Mouse (Mus musculus) MN1 (cell line): ENCODE measurements around the gene Hnrnpl.

Experiments
- DNase-seq: peaks from one replicate; pipeline ENCODE4 v3.0.0-alpha.2; 2016; ENCODE audit warnings: low spot score

Hnrnpl gene

GRCm38 (mm10) chr7:28808221-28808941 is at the start of gene Hnrnpl:
Gene Hnrnpl, plus strand, starts transcription at chr7:28808541.
- peak; percentile 38 for DNase-seq

GRCm38 (mm10) chr7:28758623-28759022 is 49.7 kb upstream of the Hnrnpl start:
- DNase-seq = no peak

- no peak for DNase-seq
Measured at GRCm38 (mm10) chr7:28761907-28762306, 46.4 kb upstream of the Hnrnpl start.

- no peak for DNase-seq
Measured at GRCm38 (mm10) chr7:28765211-28765610, 43.1 kb upstream of the Hnrnpl start.

GRCm38 (mm10) chr7:28766173-28766879 is 42.0 kb upstream of the Hnrnpl start, which contains the start of gene Sirt2:
Gene Sirt2, plus strand, starts transcription at chr7:28766735.
- peak; percentile 97 for DNase-seq

GRCm38 (mm10) chr7:28766910-28767309 is 41.4 kb upstream of the Hnrnpl start:
- DNase-seq = no peak

- DNase-seq = no peak
Measured at GRCm38 (mm10) chr7:28767462-28767965, 40.8 kb upstream of the Hnrnpl start, which contains the start of gene Nfkbib. Gene Nfkbib, minus strand, starts transcription at chr7:28767512.

- DNase-seq = no peak
Measured at GRCm38 (mm10) chr7:28769414-28769958, 38.9 kb upstream of the Hnrnpl start.

GRCm38 (mm10) chr7:28770309-28770708 is 38.0 kb upstream of the Hnrnpl start:
- no peak for DNase-seq

- no peak for DNase-seq
Measured at GRCm38 (mm10) chr7:28771867-28772266, 36.5 kb upstream of the Hnrnpl start.

GRCm38 (mm10) chr7:28773163-28773562 is 35.2 kb upstream of the Hnrnpl start:
- DNase-seq = no peak

GRCm38 (mm10) chr7:28774164-28774563 is 34.2 kb upstream of the Hnrnpl start:
- no peak for DNase-seq

- DNase-seq = no peak
Measured at GRCm38 (mm10) chr7:28775129-28775528, 33.2 kb upstream of the Hnrnpl start.

GRCm38 (mm10) chr7:28778825-28779224 is 29.5 kb upstream of the Hnrnpl start:
- no peak for DNase-seq

GRCm38 (mm10) chr7:28780067-28780658 is 28.2 kb upstream of the Hnrnpl start:
- peak; percentile 88 for DNase-seq

- DNase-seq = no peak
Measured at GRCm38 (mm10) chr7:28780857-28781256, 27.5 kb upstream of the Hnrnpl start.

- DNase-seq = no peak
Measured at GRCm38 (mm10) chr7:28781261-28781663, 27.1 kb upstream of the Hnrnpl start.

GRCm38 (mm10) chr7:28785161-28785560 is 23.2 kb upstream of the Hnrnpl start:
- DNase-seq = no peak

- no peak for DNase-seq
Measured at GRCm38 (mm10) chr7:28787884-28788283, 20.5 kb upstream of the Hnrnpl start.

GRCm38 (mm10) chr7:28788307-28789195 is 19.8 kb upstream of the Hnrnpl start, which contains the start of gene Rinl:
Gene Rinl, plus strand, starts transcription at chr7:28788969.
- DNase-seq = no peak

- DNase-seq = no peak
Measured at GRCm38 (mm10) chr7:28789235-28789634, 19.1 kb upstream of the Hnrnpl start.
